Mouse (Mus musculus): ENCODE results near the gene Itga10. TPM values are rescaled to one million over a fixed set of nuclear protein-coding genes. Genes with fewer than 3 reads are reported as not detected.

Itga10 gene
- polyA plus RNA-seq (2017; shearing (Covaris generic)) = 0.16 TPM

GRCm38 (mm10) chr3:96645018-96645649 lies at the start of gene Itga10:
TSS of gene Itga10 (plus strand) at chr3:96645584.

DNA sequence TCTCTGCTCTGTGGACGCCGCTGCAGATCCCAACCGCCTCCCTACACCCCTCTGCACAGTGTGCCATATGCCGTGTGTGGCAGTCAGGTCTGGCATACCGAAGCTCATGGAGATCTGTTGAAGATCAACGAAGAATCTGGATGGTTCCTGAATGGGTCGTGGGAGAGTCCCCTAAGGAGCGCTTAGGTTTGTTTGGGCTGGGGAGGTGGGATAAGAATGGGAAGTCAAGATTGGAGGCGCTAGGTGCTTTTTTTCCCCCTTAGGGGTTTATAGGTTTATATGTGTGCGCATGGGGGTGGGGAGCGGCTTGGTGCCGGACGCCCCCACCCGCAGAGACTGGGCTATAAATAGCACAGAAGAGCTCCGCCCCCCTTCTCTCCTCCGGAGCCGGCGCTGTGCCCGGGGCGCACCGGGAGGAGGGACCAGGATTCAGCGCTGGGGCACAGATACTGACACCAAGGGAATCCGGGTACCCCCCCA lies 49.1 kb upstream of the Itga10 start, which contains the start of gene Ankrd34a:
Ankrd34a (plus strand) TSS at position 409 of the 480 bp plus-strand sequence.

GRCm38 (mm10) chr3:96600639-96601250 lies 44.6 kb upstream of the Itga10 start, which contains the start of gene Lix1l:
TSS of gene Lix1l (plus strand) at chr3:96601149.

GRCm38 (mm10) chr3:96629729-96630600 lies 15.4 kb upstream of the Itga10 start, which contains the start of gene Rbm8a:
TSS of gene Rbm8a (plus strand) at chr3:96629933.

DNA sequence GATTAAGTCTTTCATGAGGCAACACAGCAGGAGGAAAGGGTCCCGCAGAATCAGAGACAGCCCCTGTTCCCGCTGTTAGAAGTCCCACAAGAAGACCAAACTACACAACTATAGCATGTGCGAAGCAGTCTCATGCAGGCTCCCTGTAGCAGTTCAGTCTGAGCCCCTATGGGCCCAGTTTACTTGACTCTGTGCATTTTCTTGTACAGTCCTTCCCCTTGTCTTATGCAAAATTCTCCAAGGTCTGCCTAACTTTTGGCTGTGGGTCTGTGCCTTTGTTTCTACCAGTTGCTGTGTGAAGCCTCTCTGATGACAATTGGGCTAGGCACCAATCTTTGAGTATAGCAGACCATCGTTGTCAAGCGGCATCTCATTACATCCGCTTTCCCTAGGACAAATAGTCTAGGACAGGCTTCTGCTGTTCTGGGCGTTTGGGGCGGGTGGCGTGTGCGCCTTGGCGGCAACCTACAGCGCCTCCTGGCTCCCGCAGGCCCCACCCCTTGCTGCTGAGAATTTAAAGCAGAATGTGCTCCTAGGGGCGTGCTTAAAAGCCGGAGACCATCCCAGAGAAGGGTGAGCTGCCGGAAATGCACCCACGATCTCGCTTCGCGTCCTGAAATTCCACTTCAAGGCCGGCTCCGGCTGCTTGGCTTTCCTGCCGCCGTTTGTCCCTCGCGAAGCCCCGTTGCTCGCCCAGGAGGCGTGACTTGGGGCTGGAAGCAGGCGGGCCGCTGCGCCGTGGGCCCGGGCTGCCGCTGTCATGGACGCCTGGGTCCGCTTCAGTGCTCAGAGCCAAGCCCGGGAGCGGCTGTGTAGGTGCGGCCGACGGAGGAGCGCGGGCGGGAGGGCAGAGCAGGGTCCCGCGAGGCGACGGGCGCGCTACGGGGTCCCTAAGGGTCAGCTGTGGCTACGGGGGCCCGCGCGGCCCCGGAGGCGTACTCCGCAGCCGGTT lies 10.2 kb upstream of the Itga10 start, which contains the start of the genes Pex11b and Gm42957:
Pex11b (plus strand) TSS at position 449 of the 952 bp plus-strand sequence.
Gm42957 (plus strand) TSS at position 547 of the 952 bp plus-strand sequence.

DNA sequence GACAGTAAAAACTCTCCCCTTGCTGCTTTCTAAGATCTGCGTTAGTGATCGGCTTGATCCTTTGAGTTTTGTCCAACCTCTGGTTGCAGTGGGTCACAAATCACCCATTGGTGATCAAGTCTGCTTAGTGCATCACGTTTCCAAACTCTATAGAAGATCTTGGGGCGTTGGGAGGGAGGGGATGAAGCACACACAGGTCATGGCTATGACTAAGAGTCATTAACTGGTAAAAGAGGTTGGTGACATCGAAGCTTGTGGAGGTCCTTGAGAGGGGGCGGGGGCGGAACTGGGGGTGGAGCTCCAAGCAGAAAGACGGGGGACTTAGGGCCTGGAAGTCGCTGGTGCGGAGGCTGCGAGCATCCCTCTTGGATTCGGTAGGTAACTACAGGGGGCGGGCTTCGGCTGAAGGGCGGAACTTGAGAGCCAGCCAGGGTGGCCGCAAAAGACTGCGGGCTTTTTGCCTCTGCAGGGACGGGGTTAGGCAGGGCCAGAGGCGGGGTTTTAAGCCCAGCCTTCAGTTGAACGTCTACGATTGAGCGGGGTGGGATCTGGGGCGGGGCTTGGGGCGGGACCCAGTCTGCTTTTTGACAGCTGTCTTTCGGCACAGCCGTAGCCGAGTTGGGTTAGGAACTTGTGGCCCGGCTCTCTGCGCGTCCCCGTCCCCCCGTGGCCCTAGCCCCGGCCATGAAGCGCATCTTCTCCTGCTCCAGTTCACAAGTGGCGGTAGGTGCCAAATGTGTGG lies 24.5 kb downstream of the Itga10 start, which contains the start of gene Ankrd35:
Ankrd35 (plus strand) TSS at position 405 of the 742 bp plus-strand sequence.

DNA sequence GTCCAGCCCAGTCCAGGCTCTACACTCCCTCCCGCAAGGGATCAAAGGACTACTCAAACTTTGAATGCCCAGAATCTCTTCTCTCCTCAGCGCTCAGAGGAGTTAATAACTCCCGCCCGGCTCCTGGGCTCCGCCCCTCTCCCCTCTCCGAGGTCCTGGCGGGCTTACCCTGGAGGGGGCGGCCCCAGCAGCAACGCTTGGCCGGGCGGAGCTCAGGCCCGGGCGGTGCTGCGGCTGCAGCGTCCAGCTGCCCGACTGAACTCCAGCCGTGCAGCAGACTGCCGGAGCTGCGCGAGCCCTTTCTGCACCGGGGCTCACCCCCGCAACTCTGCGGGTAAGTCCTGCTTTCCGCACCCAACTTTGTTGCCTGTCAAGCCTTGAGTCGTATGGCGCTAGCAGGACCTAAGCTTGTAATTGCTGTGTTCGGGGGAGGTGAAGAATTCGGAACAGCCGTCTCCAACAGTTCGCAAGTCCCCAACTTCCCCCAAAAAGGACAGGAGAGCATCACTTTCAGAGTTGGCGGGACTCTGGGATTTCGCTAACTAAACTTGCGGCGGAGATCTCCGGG lies 50.9 kb downstream of the Itga10 start, which contains the start of gene Pias3:
Pias3 (plus strand) TSS at position 187 of the 568 bp plus-strand sequence.

GRCm38 (mm10) chr3:96707903-96708683 lies 62.7 kb downstream of the Itga10 start, which contains the start of gene Nudt17:
TSS of gene Nudt17 (minus strand) at chr3:96708562.

Other genes with a start within 250 kb of the Itga10 start
- gene BC107364, start 193.3 kb upstream of the Itga10 start, polyA plus RNA-seq (2017; shearing (Covaris generic)) = not detected
- not detected for gene Hfe2, start 120.4 kb upstream of the Itga10 start, polyA plus RNA-seq (2017; shearing (Covaris generic))
- 718 TPM for gene Txnip, start 87.6 kb upstream of the Itga10 start, polyA plus RNA-seq (2017; shearing (Covaris generic))
- gene Gm16253, start 68.6 kb upstream of the Itga10 start, polyA plus RNA-seq (2017; shearing (Covaris generic)) = 0.93 TPM
- 22.0 TPM for gene Polr3gl, start 51.4 kb upstream of the Itga10 start, polyA plus RNA-seq (2017; shearing (Covaris generic))
- 0.07 TPM for gene Ankrd34a, start 48.9 kb upstream of the Itga10 start, polyA plus RNA-seq (2017; shearing (Covaris generic))
- 0.29 TPM for gene Lix1l, start 44.4 kb upstream of the Itga10 start, polyA plus RNA-seq (2017; shearing (Covaris generic))
- gene Rbm8a, start 15.7 kb upstream of the Itga10 start, polyA plus RNA-seq (2017; shearing (Covaris generic)) = 166 TPM
- 49.6 TPM for gene Pex11b, start 10.2 kb upstream of the Itga10 start, polyA plus RNA-seq (2017; shearing (Covaris generic))
- 0.24 TPM for gene Gm42957, start 10.1 kb upstream of the Itga10 start, polyA plus RNA-seq (2017; shearing (Covaris generic))
- gene Ankrd35, start 24.5 kb downstream of the Itga10 start, polyA plus RNA-seq (2017; shearing (Covaris generic)) = not detected
- gene Pias3, start 50.8 kb downstream of the Itga10 start, polyA plus RNA-seq (2017; shearing (Covaris generic)) = 25.1 TPM
- 0.50 TPM for gene Nudt17, start 63.0 kb downstream of the Itga10 start, polyA plus RNA-seq (2017; shearing (Covaris generic))
- 72.2 TPM for gene Polr3c, start 82.0 kb downstream of the Itga10 start, polyA plus RNA-seq (2017; shearing (Covaris generic))
- 120 TPM for gene Rnf115, start 82.1 kb downstream of the Itga10 start, polyA plus RNA-seq (2017; shearing (Covaris generic))
- not detected for gene Pdzk1, start 183.7 kb downstream of the Itga10 start, polyA plus RNA-seq (2017; shearing (Covaris generic))
- gene Cd160, start 183.8 kb downstream of the Itga10 start, polyA plus RNA-seq (2017; shearing (Covaris generic)) = 22.4 TPM